Mouse (Mus musculus): ENCODE results near the gene H2afz.

DNA sequence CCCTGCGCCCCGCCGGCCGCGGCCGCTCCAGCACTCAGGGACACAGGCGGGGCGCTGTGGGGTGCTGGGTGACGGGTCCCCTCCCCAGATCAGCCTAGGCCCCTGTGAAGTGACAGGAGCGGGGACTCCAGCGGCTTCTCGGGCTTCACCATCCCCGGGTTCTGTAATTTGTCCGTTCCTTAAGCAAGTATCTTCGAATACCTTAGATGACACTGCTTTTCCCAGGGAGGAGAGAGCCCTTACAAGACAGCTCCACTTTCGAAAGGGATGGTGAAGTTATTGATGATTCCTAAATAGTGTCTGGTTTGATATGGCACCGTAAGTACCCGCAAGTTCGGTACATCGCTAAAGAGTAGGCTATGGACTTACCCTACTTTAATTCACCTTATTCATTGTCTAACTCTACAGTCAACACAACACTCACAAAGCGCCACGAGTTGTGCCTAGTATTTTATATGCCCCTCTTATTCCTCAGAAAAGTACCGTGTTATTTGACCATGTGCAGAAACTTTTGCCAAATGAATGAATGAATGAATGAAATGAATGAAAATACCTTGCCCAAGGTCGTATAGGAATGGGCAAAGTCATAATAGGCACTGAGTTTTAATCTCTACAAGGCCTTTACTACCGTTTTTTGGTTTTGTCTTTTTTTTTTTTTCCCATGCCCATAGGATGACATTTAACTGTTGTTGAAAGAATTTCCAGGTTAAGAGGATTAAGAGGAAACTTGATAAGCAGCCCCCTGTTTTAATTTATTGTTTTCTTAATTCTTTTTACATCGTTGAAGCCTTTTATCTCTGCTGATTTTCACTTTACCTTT lies 4.0 kb downstream of the H2afz start:
- no peak for TF ChIP-seq ZC3H11A (IDR thresholded peaks at IDR 0.05; ENCODE audit: low read depth, low read length)
- TF ChIP-seq POLR2A (IDR thresholded peaks at IDR 0.05; ENCODE audit: low read depth, low read length): no peak
- TF ChIP-seq CTCF (conservative IDR thresholded peaks at IDR 0.05 in 1 of 2, IDR thresholded peaks at IDR 0.05 in 1 of 2; ENCODE audit: low read depth in 2 of 2, low read length in 2 of 2): no peak
- no peak for TF ChIP-seq RCOR1 (conservative IDR thresholded peaks at IDR 0.05; ENCODE audit: low read depth, low read length)
- TF ChIP-seq BHLHE40 (IDR thresholded peaks at IDR 0.05; ENCODE audit: low read depth, low read length): no peak
- TF ChIP-seq CHD1 (IDR thresholded peaks at IDR 0.05; ENCODE audit: low read depth, low read length): peak; percentile 72; the same call in 1 of the 2 replicates
- TF ChIP-seq ZNF384 (IDR thresholded peaks at IDR 0.05; ENCODE audit: low read depth, low read length): peak; percentile 66
- no peak for TF ChIP-seq NELFE (IDR thresholded peaks at IDR 0.05; ENCODE audit: low read depth, low read length)
- no peak for TF ChIP-seq CHD2 (IDR thresholded peaks at IDR 0.05; ENCODE audit: low read length)
- TF ChIP-seq POLR2AphosphoS2 (IDR thresholded peaks at IDR 0.05; ENCODE audit: low read depth, low read length): no peak
